Mouse (Mus musculus): Measurements from ENCODE around the gene Myo1a.

Gene Myo1a

DNA sequence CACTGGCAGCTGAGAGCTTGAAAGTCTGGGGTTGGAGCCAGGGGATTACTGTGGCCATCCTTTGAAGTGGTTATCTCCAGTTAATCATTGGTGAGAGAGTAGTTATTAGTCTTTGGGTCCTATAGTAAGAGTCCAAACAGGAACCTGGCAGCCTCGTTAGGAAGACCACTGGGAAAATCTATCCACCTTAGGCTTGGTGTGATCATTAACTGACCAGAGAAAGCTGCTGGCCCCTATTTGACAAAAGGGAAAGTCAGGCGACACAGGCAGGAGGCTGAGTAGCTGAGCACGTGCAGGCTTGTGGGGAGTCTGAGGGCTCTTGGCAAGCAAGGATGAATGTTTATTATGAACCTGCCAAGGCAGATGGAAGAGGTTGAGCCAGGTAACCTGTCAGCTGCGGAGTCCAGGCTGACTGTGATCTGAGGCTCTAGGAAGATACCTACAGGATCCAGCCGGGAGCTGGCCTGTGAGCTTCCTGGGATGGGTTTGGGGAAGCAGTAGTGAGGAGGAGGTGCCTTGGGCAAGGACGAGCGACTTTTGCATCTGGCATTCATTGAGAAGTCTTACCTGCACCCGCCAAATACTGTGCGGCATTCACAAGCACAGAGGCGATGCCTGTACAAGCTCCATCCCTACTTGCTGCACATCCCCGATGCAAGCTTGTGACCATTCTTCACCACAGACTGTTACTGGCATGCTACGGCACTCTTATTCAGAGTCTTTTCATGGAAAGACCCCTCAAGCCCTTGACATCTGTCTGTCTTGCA lies 59.1 kb downstream of the Myo1a start:
- no peak for DNase-seq

DNA sequence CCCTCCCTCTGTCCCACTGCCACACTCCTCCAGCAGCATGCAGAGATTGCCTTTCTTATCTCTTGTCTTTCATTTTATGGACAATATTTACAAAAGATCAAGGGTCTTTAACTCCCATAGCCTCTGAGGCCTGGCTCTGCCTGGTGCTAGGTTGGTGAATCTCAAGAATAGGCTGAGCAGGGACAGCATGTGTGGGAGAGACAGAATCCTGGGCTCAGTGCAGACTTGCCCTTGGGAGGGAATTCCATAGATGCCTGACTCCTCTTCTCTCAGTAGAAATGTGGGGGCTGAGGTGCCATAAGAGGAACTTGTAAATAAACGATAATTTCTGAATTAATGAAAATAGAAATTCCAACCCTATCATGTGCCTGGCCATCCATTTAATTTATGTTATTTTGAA lies 61.6 kb downstream of the Myo1a start:
- no peak for DNase-seq
